Mouse (Mus musculus) brain, embryonic 14.5 days (tissue): Measurements from ENCODE around the gene Rad51d.

Experiments used
- CTCF ChIP-seq: fragments of 200-500 bp; IDR thresholded peaks from 2 replicates; pipeline ENCODE4 v1.5.1; 2012; ENCODE audit warnings: inconsistent platforms, mild to moderate bottlenecking, moderate library complexity, borderline replicate concordance; ENCODE audit not compliant: insufficient read depth, insufficient read length; ENCODE audit errors: extremely low read depth
- POLR2A ChIP-seq: fragments of 200-500 bp; IDR thresholded peaks from 2 replicates; pipeline ENCODE4 v1.6.1; 2012; ENCODE audit warnings: mild to moderate bottlenecking, inconsistent platforms, borderline replicate concordance; ENCODE audit not compliant: poor library complexity, insufficient read depth, insufficient read length, severe bottlenecking; ENCODE audit errors: extremely low read depth

DNA sequence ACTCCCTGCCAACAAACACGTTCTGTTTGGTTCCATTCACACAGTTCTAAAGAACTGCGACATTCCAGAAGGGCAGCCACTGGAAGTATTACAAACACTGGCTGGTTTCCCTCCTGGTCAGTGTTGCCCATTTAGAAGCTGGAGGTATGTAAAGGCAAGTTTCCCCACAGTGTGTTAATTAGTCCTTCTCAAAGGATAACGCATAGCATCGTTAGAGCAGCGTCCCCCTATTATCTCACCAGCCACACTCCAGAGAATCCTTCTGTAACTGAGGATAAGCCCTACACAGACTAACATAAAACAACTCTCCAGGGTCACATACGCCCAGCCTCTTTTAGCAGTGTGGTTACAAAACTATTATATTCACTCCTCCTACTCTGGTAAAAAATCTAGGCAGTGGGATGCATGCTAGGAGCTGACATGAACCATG, 42.8 kb downstream of the Rad51d start:
- TF ChIP-seq POLR2A (no peak), CTCF (no peak)
